Mouse (Mus musculus) CD4-positive helper T cell, adult 2 months (primary cell): ENCODE measurements around the gene Krt16.
"Not testable (repeated sequence)": the region's sequence is repeated elsewhere in the genome, so short reads cannot be mapped to it uniquely, and the experiment has no call there.

ENCODE experiments used
- DNase-seq: peaks from one replicate; pipeline ENCODE4 v3.0.0-alpha.2; 2012; ENCODE audit warnings: low read depth, missing footprints, low spot score

The Krt16 gene

DNA sequence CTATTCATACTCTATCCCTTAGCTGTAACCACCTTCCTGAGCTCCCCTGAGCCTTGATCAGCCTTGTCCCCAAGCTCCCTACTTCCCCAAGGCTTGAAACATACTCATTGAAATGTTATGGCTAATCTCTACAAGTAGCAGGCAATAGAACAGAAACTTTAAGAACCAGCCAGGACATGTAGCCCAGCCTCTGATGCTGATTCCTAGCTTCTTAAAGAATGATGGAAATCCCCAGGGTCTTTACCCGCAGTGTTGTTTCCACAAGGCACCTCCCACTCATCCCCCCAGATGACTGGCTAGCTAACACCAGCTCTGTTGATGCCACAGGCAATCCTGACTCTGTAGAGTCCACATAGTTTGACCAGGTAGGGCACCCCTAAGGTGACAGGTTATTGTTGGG, 9.3 kb upstream of the Krt16 start:
- no peak for DNase-seq

DNA sequence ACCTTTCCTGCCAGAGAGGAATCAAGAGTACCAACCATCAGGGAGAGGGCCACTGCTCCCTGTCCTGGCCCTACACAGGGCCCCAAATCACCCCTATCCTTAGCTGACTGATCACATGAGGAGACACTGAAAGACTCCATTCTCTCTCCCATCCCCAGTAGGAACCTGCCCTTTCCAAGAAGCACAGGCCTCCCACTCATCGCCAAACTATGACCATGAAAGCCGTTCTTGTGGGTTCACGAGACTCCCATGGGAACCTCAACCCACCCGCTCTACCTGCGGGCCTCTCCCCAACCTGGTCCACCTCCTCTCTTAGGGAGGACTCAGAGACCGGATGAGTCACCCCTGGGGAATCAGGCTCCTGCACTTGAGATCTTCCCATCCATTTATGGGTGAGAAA, 6.8 kb upstream of the Krt16 start:
- DNase-seq, result no peak

GRCm38 (mm10) chr11:100254360-100255090, 5.8 kb upstream of the Krt16 start:
- DNase-seq, result no peak

GRCm38 (mm10) chr11:100246471-100246870, 2.2 kb downstream of the Krt16 start:
- DNase-seq, result not testable (repeated sequence)

DNA sequence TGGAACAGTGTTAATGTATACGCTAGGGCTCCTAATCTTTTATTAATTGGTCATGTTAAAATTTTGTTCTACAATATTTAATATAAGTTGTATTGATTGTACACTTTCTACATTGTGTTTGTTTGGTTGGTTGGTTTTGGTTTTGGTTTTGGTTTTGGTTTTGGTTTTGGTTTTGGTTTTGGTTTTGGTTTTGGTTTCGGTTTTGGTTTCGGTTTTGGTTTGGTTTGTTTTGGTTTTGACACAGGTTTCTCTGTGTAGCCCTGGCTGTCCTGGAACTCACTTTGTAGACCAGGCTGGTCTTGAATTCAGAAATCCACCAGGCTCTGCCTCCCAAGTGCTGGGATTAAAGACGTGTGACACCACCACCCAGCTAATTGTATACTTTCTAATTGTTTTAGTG, 8.4 kb downstream of the Krt16 start:
- peak; percentile 10 for DNase-seq

DNA sequence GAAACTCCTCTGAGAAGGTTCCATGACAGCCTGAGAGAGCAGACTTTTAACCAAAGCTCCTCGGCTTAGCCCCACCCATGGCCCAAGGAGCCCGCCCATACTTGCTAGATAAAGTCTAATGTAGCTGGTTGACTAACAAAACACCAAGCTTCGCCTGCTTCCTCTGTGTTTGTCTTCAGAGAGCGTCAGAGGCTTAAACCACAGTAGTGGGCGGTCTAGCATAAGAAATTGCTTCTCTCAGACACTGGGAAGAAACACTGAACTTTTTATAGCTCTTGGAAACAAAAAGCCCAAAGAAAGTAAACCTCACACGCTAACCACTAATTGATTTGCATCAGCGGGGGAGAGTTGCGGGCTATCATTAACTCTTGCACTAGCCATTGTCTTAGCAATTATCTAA, 27.0 kb downstream of the Krt16 start:
- no peak for DNase-seq

- no peak for DNase-seq
Observed at GRCm38 (mm10) chr11:100219304-100219703, 29.4 kb downstream of the Krt16 start.

- DNase-seq, result no peak
Observed at GRCm38 (mm10) chr11:100208542-100208941, 40.2 kb downstream of the Krt16 start.

- DNase-seq, result no peak
Observed at GRCm38 (mm10) chr11:100207498-100207897, 41.2 kb downstream of the Krt16 start, which contains the start of gene Krt14. Gene Krt14 (minus strand): TSS chr11:100207548.

DNA sequence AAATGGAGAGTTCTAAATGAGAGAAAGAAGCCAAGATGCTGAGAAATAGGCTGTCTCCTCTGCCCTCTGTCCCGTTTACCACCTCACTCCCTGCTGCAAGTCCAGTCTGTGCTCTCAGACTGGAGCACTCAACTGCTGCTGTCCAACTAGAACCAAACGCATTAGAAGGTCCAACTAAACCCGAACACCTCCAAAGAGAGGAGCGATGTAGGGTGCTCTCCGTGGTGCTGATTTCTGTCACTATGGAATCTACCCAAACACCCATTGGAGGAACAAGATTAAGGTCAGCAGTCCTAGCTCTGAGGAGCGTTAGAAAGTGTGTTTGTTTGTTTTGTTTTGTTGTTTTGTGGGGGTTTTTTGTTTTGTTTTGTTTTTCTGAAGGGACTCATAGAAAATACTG, 45.3 kb downstream of the Krt16 start:
- DNase-seq, result no peak

- DNase-seq, result no peak
Observed at GRCm38 (mm10) chr11:100202906-100203305, 45.8 kb downstream of the Krt16 start.

GRCm38 (mm10) chr11:100200104-100200820, 48.4 kb downstream of the Krt16 start:
- DNase-seq, result no peak

GRCm38 (mm10) chr11:100198666-100199065, 50.0 kb downstream of the Krt16 start:
- DNase-seq, result no peak
